Comparison of ENCODE assay signal across 9 mouse cellular contexts in genomic region chr9:97172075-97172474, GRCm38 (mm10).
DNase-seq lines count a peak whose midpoint lies in the region; ATAC-seq and TF ChIP-seq lines count a peak whose summit lies in the region.
"Had no signal": no experiment of that assay in that cellular context is flagged by ENCODE, and none has a peak within 500 bp of the region (broad histone marks: within the 10 kb centered on the region; RNA-seq: fewer than 3 reads in every experiment).

No protein-coding gene starts in this region.

- no peak for TF ChIP-seq EP300 in liver, postnatal 0 days (IDR thresholded peaks at IDR 0.05; ENCODE audit: low read depth)
- TF ChIP-seq EP300 in lung, postnatal 0 days (IDR thresholded peaks at IDR 0.05) = no peak

- H3K9me3 ChIP-seq in liver, postnatal 0 days (ENCODE audit: low read length) = no peaks in the 10 kb centered on the region
- H3K9me3 ChIP-seq in hindbrain, postnatal 0 days (ENCODE audit: low read length) = no peaks in the 10 kb centered on the region
- H3K9me3 ChIP-seq in lung, postnatal 0 days (ENCODE audit: low read length) = no peaks in the 10 kb centered on the region
- H3K9me3 ChIP-seq: neural tube, embryonic 12.5 days had no signal

- 1% methylated on average over 3 of the region's 3 CpGs for WGBS in liver, postnatal 0 days (ENCODE audit: insufficient replicate concordance)
- under 1% methylated on average over 3 of the region's 3 CpGs for WGBS in bone marrow, adult 2 months
- 8% methylated on average over 3 of the region's 3 CpGs for WGBS in hindbrain, postnatal 0 days
- WGBS in lung, postnatal 0 days = 11% methylated on average over 3 of the region's 3 CpGs

- H3K27ac ChIP-seq in liver, postnatal 0 days (ENCODE audit: low read depth) = no peak overlapping the region
- no peak overlapping the region for H3K27ac ChIP-seq in bone marrow, adult 2 months (ENCODE audit: control insufficient read depth, insufficient read depth, low read depth, low read length, poor library complexity)
- no peak overlapping the region for H3K27ac ChIP-seq in hindbrain, postnatal 0 days
- H3K27ac ChIP-seq in lung, postnatal 0 days (ENCODE audit: low read length) = no peak overlapping the region
- H3K27ac ChIP-seq: neural tube, embryonic 12.5 days had no signal

- no peak overlapping the region for H3K4me2 ChIP-seq in liver, postnatal 0 days (ENCODE audit: low read depth, low read length)
- H3K4me2 ChIP-seq in hindbrain, postnatal 0 days (ENCODE audit: low read depth, low read length) = no peak overlapping the region
- H3K4me2 ChIP-seq in lung, postnatal 0 days (replicated peaks; ENCODE audit: low read depth, low read length) = no peak overlapping the region
- H3K4me2 ChIP-seq: neural tube, embryonic 12.5 days had no signal

- no peaks in the 10 kb centered on the region for H3K36me3 ChIP-seq in liver, postnatal 0 days (replicated peaks; ENCODE audit: insufficient read depth, low read length)
- no peaks in the 10 kb centered on the region for H3K36me3 ChIP-seq in hindbrain, postnatal 0 days (ENCODE audit: insufficient read depth, low read length)
- no peaks in the 10 kb centered on the region for H3K36me3 ChIP-seq in lung, postnatal 0 days (ENCODE audit: insufficient read depth, low read length)
- H3K36me3 ChIP-seq: neural tube, embryonic 12.5 days had no signal

- no peak overlapping the region for H3K9ac ChIP-seq in liver, postnatal 0 days (replicated peaks)
- H3K9ac ChIP-seq in hindbrain, postnatal 0 days (replicated peaks; ENCODE audit: low read length) = no peak overlapping the region
- no peak overlapping the region for H3K9ac ChIP-seq in lung, postnatal 0 days (replicated peaks; ENCODE audit: low read depth)
- H3K9ac ChIP-seq: neural tube, embryonic 12.5 days had no signal

- no peak for TF ChIP-seq POLR2A in bone marrow, adult 2 months (IDR thresholded peaks at IDR 0.05; ENCODE audit: borderline replicate concordance, control insufficient read depth, low read depth, low read length)

- peak; percentile 73 for TF ChIP-seq CTCF in liver, postnatal 0 days (IDR thresholded peaks at IDR 0.05; ENCODE audit: low read depth)
- 0 out of 2 replicates have a peak, but pooled peaks have one; percentile 6 for TF ChIP-seq CTCF in bone marrow, adult 2 months (IDR thresholded peaks at IDR 0.05; ENCODE audit: control insufficient read depth, insufficient read depth, low read length)
- TF ChIP-seq CTCF in hindbrain, postnatal 0 days (IDR thresholded peaks at IDR 0.05; ENCODE audit: low read depth) = peak; percentile 80
- peak; percentile 76 for TF ChIP-seq CTCF in lung, postnatal 0 days (IDR thresholded peaks at IDR 0.05)

- no peak overlapping the region for H3K4me3 ChIP-seq in liver, postnatal 0 days (ENCODE audit: low read depth, low read length)
- H3K4me3 ChIP-seq in bone marrow, adult 2 months (replicated peaks; ENCODE audit: control insufficient read depth, low read depth, low read length) = no peak overlapping the region
- H3K4me3 ChIP-seq in hindbrain, postnatal 0 days (ENCODE audit: low read length) = no peak overlapping the region
- no peak overlapping the region for H3K4me3 ChIP-seq in lung, postnatal 0 days (ENCODE audit: low read depth, low read length)
- H3K4me3 ChIP-seq: neural tube, embryonic 12.5 days had no signal

- ATAC-seq in cerebellum, adult (ENCODE audit: insufficient number of reproducible peaks, low FRiP score, low TSS enrichment) = peak; percentile 10; the same call in 1 of the 2 replicates
- ATAC-seq in liver, postnatal 0 days = no peak
- ATAC-seq in hindbrain, postnatal 0 days = no peak
- ATAC-seq in lung, postnatal 0 days = no peak; the same call in 1 of the 2 replicates

- no peak for DNase-seq in cerebellum, adult 9-11 months
- DNase-seq in liver, postnatal 0 days = peak; percentile 26
- no peak for DNase-seq in liver
- DNase-seq in hindbrain, postnatal 0 days (ENCODE audit: low spot score) = peak; percentile 78
- peak; percentile 62 for DNase-seq in lung, postnatal 0 days (ENCODE audit: low spot score)
- peak; percentile 8 to 11 for DNase-seq in thymus, postnatal 36 days

- no peaks in the 10 kb centered on the region for H3K4me1 ChIP-seq in liver, postnatal 0 days (ENCODE audit: insufficient read depth)
- no peaks in the 10 kb centered on the region for H3K4me1 ChIP-seq in bone marrow, adult 2 months (ENCODE audit: control insufficient read depth, insufficient read depth, low read length)
- H3K4me1 ChIP-seq in hindbrain, postnatal 0 days (ENCODE audit: insufficient read depth, low read length) = no peaks in the 10 kb centered on the region
- H3K4me1 ChIP-seq in lung, postnatal 0 days (ENCODE audit: insufficient read depth, low read depth, low read length) = no peaks in the 10 kb centered on the region
- H3K4me1 ChIP-seq: neural tube, embryonic 12.5 days had no signal

- peaks cover 11% of the 10 kb centered on the region; the same call in 1 of the 2 replicates for H3K27me3 ChIP-seq in liver, postnatal 0 days (ENCODE audit: insufficient read depth, low read length)
- no peaks in the 10 kb centered on the region for H3K27me3 ChIP-seq in hindbrain, postnatal 0 days (ENCODE audit: insufficient read depth, low read length)
- no peaks in the 10 kb centered on the region for H3K27me3 ChIP-seq in lung, postnatal 0 days (replicated peaks; ENCODE audit: insufficient read depth, low read length)

Comparison
In these comparisons a context has a peak if more than half of its experiments do, and no peak if none do; other contexts are left out.
1. DNase-seq: peak in liver, postnatal 0 days (single experiment), hindbrain, postnatal 0 days (single experiment), lung, postnatal 0 days (single experiment) and thymus, postnatal 36 days (2 of 2); none in cerebellum, adult 9-11 months (single experiment) and liver (single experiment).
2. CTCF ChIP-seq: peak in every context shown above with its lines; median percentile 80 in hindbrain, postnatal 0 days; 76 in lung, postnatal 0 days; 73 in liver, postnatal 0 days; 6 in bone marrow, adult 2 months.